Mouse (Mus musculus) spleen, adult 2 months (tissue): ENCODE measurements around the gene Lipn. TPM values are rescaled to one million over a fixed set of nuclear protein-coding genes. Genes with fewer than 3 reads are reported as not detected.

Source experiments
- DNase-seq, 2 experiments: peaks; one replicate each; pipeline versions ENCODE4 v3.0.0 to v3.0.0-alpha.2; 2012 to 2021; ENCODE audit warnings: low spot score in 2 of 2, low read depth in 1 of 2
- H3K27ac ChIP-seq: fragments of 200-500 bp; 2 replicates; pipeline ENCODE4 v1.5.1; 2012; ENCODE audit warnings: low read length, inconsistent platforms; ENCODE audit not compliant: insufficient read depth
- H3K27me3 ChIP-seq: fragments of 200-500 bp; 2 replicates; pipeline ENCODE4 v1.6.1; 2012; ENCODE audit warnings: mild to moderate bottlenecking, moderate library complexity, low read length, inconsistent platforms; ENCODE audit not compliant: control insufficient read depth, insufficient read depth
- H3K36me3 ChIP-seq: fragments of 200-500 bp; 2 replicates; pipeline ENCODE4 v1.6.1; 2012; ENCODE audit warnings: mild to moderate bottlenecking, low read length, inconsistent platforms; ENCODE audit not compliant: control insufficient read depth, insufficient read depth
- H3K4me1 ChIP-seq: fragments of 200-500 bp; 2 replicates; pipeline ENCODE4 v1.6.1; 2011; ENCODE audit warnings: inconsistent platforms; ENCODE audit not compliant: control insufficient read depth, insufficient read depth, insufficient read length
- H3K4me3 ChIP-seq: fragments of 200-500 bp; 2 replicates; pipeline ENCODE4 v1.5.1; 2011; ENCODE audit warnings: mild to moderate bottlenecking, inconsistent platforms; ENCODE audit not compliant: insufficient read depth, insufficient read length; ENCODE audit errors: extremely low read depth
- CTCF ChIP-seq: fragments of 200-500 bp; IDR thresholded peaks from 2 replicates; pipeline ENCODE4 v1.5.1; 2011; ENCODE audit warnings: mild to moderate bottlenecking, inconsistent platforms; ENCODE audit not compliant: insufficient read depth, insufficient read length, insufficient replicate concordance; ENCODE audit errors: extremely low read depth
- POLR2A ChIP-seq: fragments of 200-500 bp; IDR thresholded peaks from 2 replicates; pipeline ENCODE4 v1.6.1; 2011; ENCODE audit warnings: low read depth, low read length, inconsistent platforms
- WGBS: fragments of 180-500 bp; shearing (Covaris S2); methylation state at CpG from one replicate; pipeline ENCODE4 v1.1.7; 2018; 5-methylcytosine and 5-hydroxymethylcytosine counted together
- polyA plus RNA-seq: library from polyadenylated mRNA; depleted of rRNA; stranded (reverse); fragments of >200 nt; gene quantifications from 2 replicates; pipeline ENCODE4 v1.2.3, GENCODE M21; 2012; rRNA removed

The Lipn gene
- 0.27 TPM in 1 of 2 replicates, not detected in the other for polyA plus RNA-seq

DNA sequence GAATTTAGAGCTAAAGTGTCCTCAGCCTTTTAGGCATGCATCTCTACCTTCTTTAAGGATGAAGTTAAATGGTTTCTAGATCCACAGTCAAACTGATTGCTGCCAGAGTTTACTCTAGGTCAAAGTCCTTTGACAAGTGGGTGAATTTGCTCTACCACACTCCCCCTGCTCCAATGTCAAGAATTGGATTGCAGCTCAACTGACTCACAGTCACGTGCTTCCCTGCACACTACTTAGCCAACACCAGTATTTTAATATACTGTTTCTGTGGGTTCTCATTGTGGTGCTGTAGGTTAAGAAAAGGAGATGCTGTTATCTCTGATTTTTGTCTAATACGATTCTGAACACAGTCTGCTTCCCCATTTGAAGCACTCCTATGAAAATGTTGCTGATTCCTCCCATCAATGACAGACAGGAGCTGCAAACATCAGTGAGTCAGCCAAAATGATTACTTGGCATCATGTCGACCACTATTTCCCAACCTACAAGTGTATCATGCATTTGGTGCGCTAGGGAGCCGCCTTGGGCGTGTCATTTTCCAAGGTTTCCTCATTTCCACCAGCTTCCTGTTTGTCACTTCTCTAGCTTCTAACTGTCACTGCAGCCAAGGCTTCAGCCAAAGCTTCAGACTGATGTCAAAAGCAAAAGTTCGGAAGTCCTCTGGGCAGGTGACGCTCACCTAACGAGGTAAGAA lies at the start of gene Lipn:
Lipn (plus strand) TSS at position 580 of the 694 bp plus-strand sequence.
- Histone ChIP-seq H3K4me3 (no peak within 1 kb of the TSS), H3K27me3 (no peaks in the 10 kb centered on the region), H3K36me3 (no peaks in the 10 kb centered on the region), H3K27ac (no peak within 1 kb of the TSS), H3K4me1 (no peaks in the 10 kb centered on the region)
- no peak for TF ChIP-seq POLR2A
- TF ChIP-seq CTCF = no peak
- DNase-seq = no peak
- 83% methylated on average over 9 of the region's 9 CpGs for WGBS

- Histone ChIP-seq H3K4me3 (no peak overlapping the region), H3K36me3 (no peaks in the 10 kb centered on the region), H3K4me1 (no peaks in the 10 kb centered on the region), H3K27ac (no peak overlapping the region), H3K27me3 (no peaks in the 10 kb centered on the region)
- no peak for DNase-seq
- WGBS = 42% methylated on average over 11 of the region's 11 CpGs
- no peak for TF ChIP-seq POLR2A
- TF ChIP-seq CTCF = no peak
Measured at GRCm38 (mm10) chr19:34021440-34022172, 45.6 kb upstream of the Lipn start.

DNA sequence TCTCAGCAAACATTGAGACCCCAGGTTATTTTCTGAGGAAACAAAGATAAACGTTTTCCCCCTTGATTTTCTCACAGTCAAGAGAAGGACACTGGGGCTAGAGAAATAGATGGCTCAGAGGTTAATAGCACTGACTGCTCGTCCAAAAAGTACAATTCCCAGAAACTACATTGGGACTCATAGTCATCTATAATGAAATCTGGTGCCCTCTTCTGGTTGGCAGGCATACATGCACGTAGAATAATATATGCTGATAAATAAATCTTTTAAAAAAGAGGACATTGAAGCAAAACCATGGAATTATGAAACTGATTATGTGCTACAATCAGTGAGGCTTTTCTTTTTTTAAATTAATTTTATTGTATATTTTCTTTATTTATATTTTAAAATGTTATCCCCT lies 44.4 kb upstream of the Lipn start:
- Histone ChIP-seq H3K27me3 (no peaks in the 10 kb centered on the region), H3K36me3 (no peaks in the 10 kb centered on the region), H3K4me3 (no peak overlapping the region), H3K4me1 (no peaks in the 10 kb centered on the region), H3K27ac (no peak overlapping the region)
- TF ChIP-seq CTCF = no peak
- TF ChIP-seq POLR2A = no peak
- DNase-seq = no peak
- whole genome bisulfite sequencing = 40% methylated on average over 3 of the region's 3 CpGs

DNA sequence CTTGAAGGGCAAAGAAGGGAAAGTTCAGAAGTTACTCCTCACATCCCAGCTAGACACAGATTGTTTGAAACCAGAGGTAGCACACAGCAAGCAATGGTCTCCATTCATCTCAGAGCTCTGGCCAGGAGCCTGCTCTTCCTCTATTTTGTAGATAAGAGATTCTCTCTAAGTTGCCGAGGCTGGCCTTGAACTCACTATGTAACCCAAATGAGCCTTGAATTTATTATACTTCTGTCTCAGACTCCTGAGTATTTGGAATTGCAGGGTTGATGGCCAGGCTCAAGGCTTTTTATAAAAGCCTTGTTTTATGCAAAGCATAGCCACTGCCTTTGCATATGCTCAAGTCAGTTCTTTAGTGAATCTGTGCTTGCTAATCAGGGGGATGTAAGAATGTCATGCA lies 27.4 kb upstream of the Lipn start:
- no peak for DNase-seq
- WGBS = 75% methylated on average over 1 of the region's 1 CpGs
- H3K27me3 ChIP-seq = no peaks in the 10 kb centered on the region
- TF ChIP-seq POLR2A (no peak), CTCF (no peak)
- no peaks in the 10 kb centered on the region for H3K36me3 ChIP-seq
- H3K4me3 ChIP-seq = no peak overlapping the region
- H3K4me1 ChIP-seq = no peaks in the 10 kb centered on the region
- no peak overlapping the region for H3K27ac ChIP-seq

GRCm38 (mm10) chr19:34043008-34043407 lies 24.1 kb upstream of the Lipn start:
- no peak for TF ChIP-seq CTCF
- TF ChIP-seq POLR2A = no peak
- Histone ChIP-seq H3K27ac (no peak overlapping the region), H3K4me3 (no peak overlapping the region), H3K27me3 (no peaks in the 10 kb centered on the region), H3K36me3 (no peaks in the 10 kb centered on the region), H3K4me1 (no peaks in the 10 kb centered on the region)
- DNase-seq = no peak
- WGBS = 59% methylated on average over 6 of the region's 6 CpGs

DNA sequence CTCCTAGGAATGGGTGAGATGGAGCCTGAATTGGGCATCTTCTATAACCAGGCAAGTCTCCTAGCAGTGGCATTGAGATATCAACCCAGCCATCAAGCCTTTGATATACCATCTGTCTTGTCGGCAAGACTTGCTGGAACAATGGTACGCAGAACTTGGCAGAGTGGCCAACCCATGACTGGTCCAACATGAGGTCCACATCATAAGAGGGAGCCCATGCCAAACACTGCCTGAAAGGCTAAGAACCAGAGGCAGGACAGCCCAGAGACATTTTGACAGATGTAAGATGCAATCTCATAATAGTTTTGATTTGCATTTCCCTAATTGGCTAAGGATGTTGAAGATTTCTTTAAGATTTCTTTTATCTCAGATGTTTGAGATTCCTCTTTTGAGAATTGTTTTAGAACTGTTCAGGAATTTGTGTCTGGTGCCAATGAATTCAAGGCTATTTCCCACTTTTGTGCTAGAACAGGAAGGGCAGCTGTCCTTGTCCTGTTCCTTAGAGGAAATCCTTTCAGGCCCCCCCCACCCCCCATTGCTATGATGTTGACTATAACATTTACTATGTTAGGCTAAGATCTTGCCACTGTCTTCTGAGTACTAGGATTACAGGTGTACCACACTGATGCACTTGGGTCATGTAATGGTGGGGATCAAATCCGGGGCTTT lies 17.7 kb upstream of the Lipn start:
- TF ChIP-seq CTCF = no peak
- TF ChIP-seq POLR2A = no peak
- H3K4me1 ChIP-seq = no peaks in the 10 kb centered on the region
- no peak overlapping the region for H3K4me3 ChIP-seq
- H3K27ac ChIP-seq = no peak overlapping the region; the same call in 1 of the 2 replicates
- no peaks in the 10 kb centered on the region for H3K36me3 ChIP-seq
- H3K27me3 ChIP-seq = no peaks in the 10 kb centered on the region
- DNase-seq = no peak
- WGBS = 91% methylated on average over 3 of the region's 3 CpGs
